Mouse (Mus musculus): Measurements from ENCODE around the gene Dcp1b.

Dcp1b gene

GRCm38 (mm10) chr6:119233066-119233465, 58.0 kb downstream of the Dcp1b start:
- no peak for DNase-seq (ENCODE audit: low spot score in 2 of 2)

- no peak for DNase-seq (ENCODE audit: low spot score in 2 of 2)
Measured at GRCm38 (mm10) chr6:119235441-119235840, 60.4 kb downstream of the Dcp1b start.

- no peak for DNase-seq (ENCODE audit: low spot score in 2 of 2)
Measured at GRCm38 (mm10) chr6:119236241-119236640, 61.2 kb downstream of the Dcp1b start, which contains the start of gene Cacna2d4. TSS of gene Cacna2d4 (plus strand) at chr6:119236526.

- DNase-seq (ENCODE audit: low spot score in 2 of 2): no peak
Measured at GRCm38 (mm10) chr6:119237427-119237989, 62.5 kb downstream of the Dcp1b start.

- no peak for DNase-seq (ENCODE audit: low spot score in 2 of 2)
Measured at GRCm38 (mm10) chr6:119239341-119240005, 64.4 kb downstream of the Dcp1b start.

GRCm38 (mm10) chr6:119240256-119240655, 65.2 kb downstream of the Dcp1b start:
- no peak for DNase-seq (ENCODE audit: low spot score in 2 of 2)

- DNase-seq (ENCODE audit: low spot score in 2 of 2): no peak
Measured at GRCm38 (mm10) chr6:119240871-119241705, 66.0 kb downstream of the Dcp1b start.

GRCm38 (mm10) chr6:119246082-119246481, 71.0 kb downstream of the Dcp1b start:
- no peak for DNase-seq (ENCODE audit: low spot score in 2 of 2)

GRCm38 (mm10) chr6:119248578-119248977, 73.5 kb downstream of the Dcp1b start:
- DNase-seq (ENCODE audit: low spot score in 2 of 2): no peak

GRCm38 (mm10) chr6:119249726-119250125, 74.7 kb downstream of the Dcp1b start:
- no peak for DNase-seq (ENCODE audit: low spot score in 2 of 2)

- DNase-seq (ENCODE audit: low spot score in 2 of 2): no peak
Measured at GRCm38 (mm10) chr6:119251704-119252103, 76.7 kb downstream of the Dcp1b start.
